Mouse (Mus musculus): ENCODE data around the gene Ndufs2. TPM values are rescaled to one million over a fixed set of nuclear protein-coding genes. Genes with fewer than 3 reads are reported as not detected.

The Ndufs2 gene
- polyA plus RNA-seq, 1 experiment = 1,478 TPM

DNA sequence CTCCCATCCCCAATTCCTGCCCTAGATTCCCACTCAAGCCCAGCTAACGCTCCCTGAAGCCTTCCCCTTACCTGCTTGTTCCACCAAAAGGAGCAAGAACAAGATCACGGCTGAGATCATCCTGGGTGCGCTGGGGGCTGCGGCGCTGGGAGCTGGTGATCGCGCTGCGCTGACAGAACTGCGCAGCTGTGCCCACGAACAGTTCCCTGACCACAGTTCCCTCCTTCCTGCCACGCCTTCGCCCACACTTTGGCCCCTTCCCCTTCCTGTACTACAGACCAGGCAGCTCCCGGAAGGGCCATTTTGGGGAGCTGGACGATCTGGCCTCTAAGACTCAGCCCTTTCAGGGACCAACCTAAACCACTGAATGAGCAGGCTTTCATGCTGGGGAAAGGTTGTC lies 17.1 kb downstream of the Ndufs2 start, which contains the start of gene Fcer1g:
Gene Fcer1g, minus strand, starts transcription at position 240 of the 400 bp plus-strand sequence.
- peak within 1 kb of the TSS; percentile 47 for H3K4me3 ChIP-seq (ENCODE audit: insufficient read depth, low read depth, low read length)
- peak within 1 kb of the TSS; percentile 58 for H3K27ac ChIP-seq (replicated peaks; ENCODE audit: low read depth, low read length)
- peaks cover 3% of the 10 kb centered on the region for H3K4me1 ChIP-seq (ENCODE audit: control insufficient read depth, insufficient read depth, insufficient read length, low read length)

DNA sequence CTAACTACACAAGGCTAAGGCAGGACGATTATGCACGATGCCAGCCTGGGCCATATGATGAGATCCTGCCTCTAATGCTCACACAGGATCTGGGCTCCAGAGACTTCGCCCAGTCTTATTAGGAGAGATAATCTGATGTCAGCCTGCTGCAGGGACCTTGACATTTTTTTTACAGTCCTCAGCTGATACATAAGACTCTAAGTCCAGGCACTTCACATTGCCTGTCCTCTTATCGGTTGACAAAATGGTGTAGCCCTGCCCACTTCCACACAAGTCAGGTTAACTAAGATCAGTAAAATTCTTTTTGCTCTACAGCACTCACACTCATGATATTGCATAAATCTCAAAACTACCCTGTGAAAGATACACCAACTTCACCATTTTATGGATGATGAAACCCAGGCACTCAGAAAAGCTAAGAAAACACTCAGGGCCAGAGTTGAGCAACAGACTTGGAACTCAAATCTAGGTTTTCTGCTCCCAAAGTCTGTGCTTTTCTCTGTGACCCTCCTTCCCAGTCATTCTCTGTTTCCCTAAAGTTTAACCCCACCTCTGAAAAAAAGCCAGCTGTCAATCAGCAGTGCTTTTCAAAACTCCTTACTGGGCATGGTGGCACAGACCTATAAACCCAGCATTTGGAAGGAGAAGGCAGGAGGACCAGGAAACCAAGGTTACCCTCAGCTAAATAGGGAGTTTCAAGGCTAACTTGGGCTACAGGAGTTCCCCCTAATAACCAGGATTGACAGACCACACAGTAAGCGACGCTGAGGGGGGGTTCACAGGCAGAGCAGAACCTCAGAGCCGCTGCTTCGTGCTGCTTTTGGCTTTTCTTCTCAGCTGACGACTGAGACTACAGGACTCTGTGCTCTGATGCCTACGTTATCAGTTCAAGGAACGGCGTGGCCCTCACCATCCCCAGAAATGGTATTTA lies 18.1 kb downstream of the Ndufs2 start:
- Histone ChIP-seq H3K4me1 (ENCODE audit: control insufficient read depth, insufficient read depth, insufficient read length, low read length) (peaks cover 3% of the 10 kb centered on the region), H3K4me3 (ENCODE audit: insufficient read depth, low read depth, low read length) (peak overlapping the region; percentile 47), H3K27ac (replicated peaks; ENCODE audit: low read depth, low read length) (peak overlapping the region; percentile 58)

DNA sequence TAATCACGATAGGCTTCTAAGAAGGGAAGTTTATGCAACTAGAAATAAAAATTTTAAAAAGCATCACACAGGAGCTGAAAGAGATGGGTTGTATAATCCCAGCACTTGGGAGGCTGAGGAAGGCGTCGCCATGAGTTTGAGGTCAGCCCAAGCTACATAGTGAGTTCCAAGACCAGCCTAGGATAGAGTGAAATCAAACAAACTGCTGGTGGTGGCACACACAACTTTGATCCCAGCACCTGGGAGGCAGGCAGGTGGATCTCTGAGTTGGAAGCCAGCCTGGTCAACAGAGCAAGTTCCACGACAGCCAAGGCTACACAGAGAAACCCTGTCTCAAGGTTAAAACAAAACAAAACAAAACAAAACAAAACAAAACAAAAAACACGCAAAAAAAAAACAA lies 18.8 kb downstream of the Ndufs2 start:
- peak overlapping the region; percentile 50 for H3K27ac ChIP-seq (replicated peaks; ENCODE audit: low read depth, low read length)
- H3K4me1 ChIP-seq (ENCODE audit: control insufficient read depth, insufficient read depth, insufficient read length, low read length) = peaks cover 3% of the 10 kb centered on the region
- peak overlapping the region; percentile 25; the same call in 1 of the 2 replicates for H3K4me3 ChIP-seq (ENCODE audit: insufficient read depth, low read depth, low read length)

DNA sequence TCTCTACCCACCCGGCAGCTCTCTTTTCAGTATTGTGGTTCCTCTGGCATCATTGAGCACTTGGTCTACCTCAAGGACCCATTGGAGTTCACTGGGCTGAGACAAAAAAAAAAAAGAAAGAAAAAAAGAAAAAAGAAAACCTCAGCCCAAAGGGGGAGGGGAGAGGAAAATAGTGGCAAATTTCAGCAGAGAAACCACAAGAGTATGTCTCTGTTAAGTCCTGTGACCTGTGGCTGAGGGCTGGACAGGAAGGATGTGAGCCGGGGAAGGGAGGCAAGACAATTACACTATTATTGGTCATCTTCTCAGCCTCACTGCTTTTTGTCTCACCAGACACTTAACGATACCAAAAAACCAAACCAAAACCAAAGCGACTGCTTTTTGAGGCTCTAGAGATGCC lies 19.3 kb downstream of the Ndufs2 start:
- H3K4me3 ChIP-seq (ENCODE audit: insufficient read depth, low read depth, low read length) = peak overlapping the region; percentile 7; the same call in 1 of the 2 replicates
- H3K4me1 ChIP-seq (ENCODE audit: control insufficient read depth, insufficient read depth, insufficient read length, low read length) = peaks cover 3% of the 10 kb centered on the region
- no peak overlapping the region for H3K27ac ChIP-seq (replicated peaks; ENCODE audit: low read depth, low read length)

DNA sequence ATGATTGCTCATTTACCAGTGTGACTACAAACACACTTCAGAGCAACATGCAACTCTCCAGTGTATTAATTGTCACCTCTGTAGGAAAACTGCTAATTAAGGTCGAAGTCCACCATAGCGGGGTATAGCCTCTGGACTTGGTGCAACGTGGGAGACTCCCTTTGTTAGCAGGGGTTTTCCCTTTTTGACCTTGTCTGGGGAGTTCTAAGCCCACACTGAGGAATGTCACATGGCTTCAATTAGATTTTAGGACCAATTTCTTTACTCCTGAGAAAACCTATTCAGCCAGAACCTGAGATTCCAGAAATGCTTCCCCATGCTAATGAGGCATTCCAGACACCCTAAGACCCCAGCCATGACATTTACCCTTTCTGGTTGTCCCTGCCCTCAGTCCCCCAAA lies 21.0 kb downstream of the Ndufs2 start:
- Histone ChIP-seq H3K27ac (replicated peaks; ENCODE audit: low read depth, low read length) (no peak overlapping the region), H3K4me3 (ENCODE audit: insufficient read depth, low read depth, low read length) (no peak overlapping the region), H3K4me1 (ENCODE audit: control insufficient read depth, insufficient read depth, insufficient read length, low read length) (peaks cover 3% of the 10 kb centered on the region)

DNA sequence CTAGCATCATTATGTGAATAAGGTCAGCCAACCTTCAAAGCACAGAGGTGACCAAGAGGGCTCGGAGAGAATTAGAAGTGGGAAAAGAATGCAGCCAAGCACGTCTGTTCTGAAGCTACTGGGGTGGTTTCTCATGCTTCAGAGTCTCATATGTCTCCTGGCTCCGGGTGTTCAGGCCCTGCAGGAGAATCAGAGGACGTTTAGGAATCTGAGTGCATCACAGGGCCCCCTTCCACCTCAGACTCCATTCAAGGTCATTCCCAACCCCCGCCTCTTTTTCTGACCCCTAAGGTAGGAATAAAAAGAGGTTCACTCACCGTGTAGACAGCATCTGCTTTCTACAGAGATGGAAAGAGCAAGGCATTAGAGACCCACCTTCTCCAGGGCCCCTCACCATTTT lies 21.4 kb downstream of the Ndufs2 start:
- Histone ChIP-seq H3K4me3 (ENCODE audit: insufficient read depth, low read depth, low read length) (no peak overlapping the region), H3K27ac (replicated peaks; ENCODE audit: low read depth, low read length) (no peak overlapping the region), H3K4me1 (ENCODE audit: control insufficient read depth, insufficient read depth, insufficient read length, low read length) (peaks cover 3% of the 10 kb centered on the region)

DNA sequence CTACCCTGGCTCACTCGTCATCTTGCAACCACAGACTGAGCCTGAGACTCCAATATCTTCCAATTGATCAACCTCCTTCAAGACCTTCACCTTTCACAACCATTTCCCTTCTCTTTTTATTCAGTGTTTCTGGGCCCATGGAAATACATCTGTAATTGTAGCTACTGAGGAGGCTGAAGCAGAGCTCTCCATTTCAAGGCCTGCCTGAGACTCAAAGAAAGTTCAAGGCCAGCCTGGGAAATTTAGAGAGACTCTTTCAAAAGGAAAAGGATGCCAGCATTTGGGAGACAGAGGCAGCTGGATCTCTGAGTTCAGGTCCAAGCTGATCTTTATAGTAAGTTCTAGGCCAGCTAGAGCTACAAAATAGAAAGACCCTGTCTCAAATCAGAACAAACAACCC lies 23.3 kb downstream of the Ndufs2 start:
- no peak overlapping the region for H3K27ac ChIP-seq (replicated peaks; ENCODE audit: low read depth, low read length)
- H3K4me3 ChIP-seq (ENCODE audit: insufficient read depth, low read depth, low read length) = no peak overlapping the region
- peaks cover 3% of the 10 kb centered on the region for H3K4me1 ChIP-seq (ENCODE audit: control insufficient read depth, insufficient read depth, insufficient read length, low read length)

DNA sequence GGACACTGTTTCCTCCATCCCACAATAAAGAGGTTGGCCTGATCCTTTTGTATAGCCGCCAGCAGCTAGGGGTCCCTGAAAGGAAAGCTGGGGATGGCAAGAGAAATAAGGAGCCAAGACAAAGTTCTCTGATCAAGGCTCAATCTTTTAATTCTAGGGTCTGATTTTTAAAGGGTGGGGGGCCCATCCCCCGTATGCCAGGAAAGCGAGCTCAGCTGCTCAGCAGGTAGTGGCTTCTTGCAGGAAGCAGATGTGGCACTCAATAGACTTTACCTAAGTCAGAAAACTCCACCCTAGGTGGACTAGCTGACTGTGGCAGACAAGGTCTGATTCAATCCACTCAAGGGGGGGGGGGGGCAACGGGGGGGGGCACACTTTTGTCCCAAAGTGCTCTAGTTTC lies 24.4 kb downstream of the Ndufs2 start:
- H3K27ac ChIP-seq (replicated peaks; ENCODE audit: low read depth, low read length) = no peak overlapping the region
- no peaks in the 10 kb centered on the region for H3K4me1 ChIP-seq (ENCODE audit: control insufficient read depth, insufficient read depth, insufficient read length, low read length)
- H3K4me3 ChIP-seq (ENCODE audit: insufficient read depth, low read depth, low read length) = no peak overlapping the region

DNA sequence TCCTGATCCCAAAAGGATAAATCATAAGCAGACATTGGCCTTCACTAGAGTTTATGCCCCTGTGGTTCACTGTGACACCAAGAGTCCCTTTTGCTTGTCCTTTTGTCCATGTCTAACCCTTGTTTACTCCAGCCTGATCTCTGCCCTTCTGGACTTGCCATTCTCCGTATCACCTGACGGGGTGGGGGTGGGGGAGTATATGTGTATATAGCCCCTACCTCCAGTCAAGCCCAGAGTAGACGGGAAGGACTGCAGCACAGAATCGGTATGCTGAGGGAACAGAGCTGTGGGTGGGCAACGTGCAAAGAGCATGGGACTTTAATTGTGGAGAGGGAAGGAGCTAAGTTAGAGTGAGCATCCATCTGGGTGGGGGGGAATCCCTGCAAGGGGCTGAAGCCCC lies 26.3 kb downstream of the Ndufs2 start, which contains the start of gene Apoa2:
Gene Apoa2, plus strand, starts transcription at position 198 of the 400 bp plus-strand sequence.
- H3K4me1 ChIP-seq (ENCODE audit: control insufficient read depth, insufficient read depth, insufficient read length, low read length) = no peaks in the 10 kb centered on the region
- H3K4me3 ChIP-seq (ENCODE audit: insufficient read depth, low read depth, low read length) = no peak within 1 kb of the TSS
- no peak within 1 kb of the TSS for H3K27ac ChIP-seq (replicated peaks; ENCODE audit: low read depth, low read length)

DNA sequence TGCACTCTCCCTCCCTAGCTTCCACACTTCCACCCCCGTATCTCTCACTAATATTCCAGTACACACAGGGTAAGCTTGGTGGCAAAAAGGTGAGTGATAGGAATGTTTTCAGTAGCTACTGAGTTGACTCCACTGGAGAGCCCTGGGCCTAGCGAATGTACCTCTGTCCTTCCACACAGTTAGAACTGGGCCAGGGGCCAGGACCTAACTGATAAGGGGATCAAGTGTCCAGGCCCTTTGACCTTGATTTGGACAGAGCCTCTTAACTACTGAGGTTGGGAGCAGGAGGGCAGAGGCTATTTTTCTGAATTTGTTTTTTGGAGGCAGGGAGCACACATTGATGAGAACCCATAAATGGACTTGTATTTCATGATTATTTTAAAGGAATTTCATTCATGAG lies 27.4 kb downstream of the Ndufs2 start:
- Histone ChIP-seq H3K4me1 (ENCODE audit: control insufficient read depth, insufficient read depth, insufficient read length, low read length) (no peaks in the 10 kb centered on the region), H3K27ac (replicated peaks; ENCODE audit: low read depth, low read length) (no peak overlapping the region), H3K4me3 (ENCODE audit: insufficient read depth, low read depth, low read length) (no peak overlapping the region)

DNA sequence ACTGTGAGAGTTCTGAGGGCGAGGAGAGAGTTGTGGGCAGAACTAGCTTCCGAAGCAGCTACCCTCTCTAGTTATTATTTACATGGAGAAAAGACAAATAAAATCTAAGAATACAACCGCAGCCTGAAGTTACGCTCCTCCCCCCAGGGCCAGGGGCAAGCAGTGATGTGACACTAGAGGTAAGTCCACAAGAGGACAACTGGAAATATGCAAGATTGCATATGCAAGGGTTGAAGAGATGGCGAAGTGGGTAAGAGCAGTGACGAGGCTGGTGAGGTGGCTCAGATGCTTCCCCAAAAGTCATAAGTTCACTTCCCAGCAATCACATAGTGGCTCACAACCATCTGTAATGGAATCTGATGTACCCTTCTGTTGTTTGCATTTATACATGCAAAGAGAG lies 28.0 kb downstream of the Ndufs2 start:
- Histone ChIP-seq H3K27ac (replicated peaks; ENCODE audit: low read depth, low read length) (peak overlapping the region; percentile 82), H3K4me1 (ENCODE audit: control insufficient read depth, insufficient read depth, insufficient read length, low read length) (no peaks in the 10 kb centered on the region), H3K4me3 (ENCODE audit: insufficient read depth, low read depth, low read length) (peak overlapping the region; percentile 56)

DNA sequence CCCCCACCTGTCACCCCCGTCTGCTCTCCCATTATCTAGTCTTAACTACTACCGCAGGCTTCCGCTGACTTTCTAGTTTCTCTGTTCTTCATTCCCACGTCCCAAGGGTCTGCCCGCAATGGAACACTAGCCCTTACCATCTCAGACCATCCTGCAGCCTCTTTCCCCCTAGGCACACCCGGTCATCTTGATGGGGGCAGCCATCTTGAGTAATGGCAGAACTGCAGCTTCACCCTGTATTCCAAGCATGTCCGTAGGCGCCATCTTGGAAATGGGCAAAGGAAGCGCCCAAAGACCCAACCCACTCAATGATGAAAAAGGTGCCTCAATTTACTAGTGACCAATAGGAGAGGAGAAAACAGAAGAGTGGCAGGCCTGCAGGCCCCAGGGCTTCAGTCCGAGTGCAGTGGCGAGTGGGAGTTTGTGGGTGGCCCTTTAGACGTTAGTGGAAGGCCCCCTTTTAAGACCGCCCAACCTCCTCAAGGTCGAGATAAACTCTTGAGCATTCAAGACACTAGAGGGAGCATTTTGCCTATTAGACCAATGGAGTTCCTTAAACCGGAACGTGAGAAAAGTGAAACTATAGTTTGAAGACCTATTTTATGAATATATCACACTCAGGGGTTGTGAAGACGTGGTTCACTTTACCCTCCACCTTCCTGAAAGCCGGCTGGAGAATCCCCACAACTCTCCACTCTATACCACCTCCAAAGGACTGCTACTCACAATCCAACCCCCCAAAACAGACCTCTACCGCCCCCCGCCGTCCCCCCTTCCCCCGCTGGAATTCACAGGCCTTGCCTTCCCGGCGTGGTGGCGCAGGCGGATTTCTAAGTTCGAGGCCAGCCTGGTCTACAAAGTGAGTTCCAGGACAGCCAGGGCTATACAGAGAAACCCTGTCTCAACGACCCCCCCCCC lies 28.7 kb downstream of the Ndufs2 start, which contains the start of gene Tomm40l:
Gene Tomm40l, minus strand, starts transcription at position 277 of the 918 bp plus-strand sequence.
- H3K27ac ChIP-seq (replicated peaks; ENCODE audit: low read depth, low read length) = peak within 1 kb of the TSS; percentile 82
- H3K4me1 ChIP-seq (ENCODE audit: control insufficient read depth, insufficient read depth, insufficient read length, low read length) = no peaks in the 10 kb centered on the region
- H3K4me3 ChIP-seq (ENCODE audit: insufficient read depth, low read depth, low read length) = peak within 1 kb of the TSS; percentile 76

DNA sequence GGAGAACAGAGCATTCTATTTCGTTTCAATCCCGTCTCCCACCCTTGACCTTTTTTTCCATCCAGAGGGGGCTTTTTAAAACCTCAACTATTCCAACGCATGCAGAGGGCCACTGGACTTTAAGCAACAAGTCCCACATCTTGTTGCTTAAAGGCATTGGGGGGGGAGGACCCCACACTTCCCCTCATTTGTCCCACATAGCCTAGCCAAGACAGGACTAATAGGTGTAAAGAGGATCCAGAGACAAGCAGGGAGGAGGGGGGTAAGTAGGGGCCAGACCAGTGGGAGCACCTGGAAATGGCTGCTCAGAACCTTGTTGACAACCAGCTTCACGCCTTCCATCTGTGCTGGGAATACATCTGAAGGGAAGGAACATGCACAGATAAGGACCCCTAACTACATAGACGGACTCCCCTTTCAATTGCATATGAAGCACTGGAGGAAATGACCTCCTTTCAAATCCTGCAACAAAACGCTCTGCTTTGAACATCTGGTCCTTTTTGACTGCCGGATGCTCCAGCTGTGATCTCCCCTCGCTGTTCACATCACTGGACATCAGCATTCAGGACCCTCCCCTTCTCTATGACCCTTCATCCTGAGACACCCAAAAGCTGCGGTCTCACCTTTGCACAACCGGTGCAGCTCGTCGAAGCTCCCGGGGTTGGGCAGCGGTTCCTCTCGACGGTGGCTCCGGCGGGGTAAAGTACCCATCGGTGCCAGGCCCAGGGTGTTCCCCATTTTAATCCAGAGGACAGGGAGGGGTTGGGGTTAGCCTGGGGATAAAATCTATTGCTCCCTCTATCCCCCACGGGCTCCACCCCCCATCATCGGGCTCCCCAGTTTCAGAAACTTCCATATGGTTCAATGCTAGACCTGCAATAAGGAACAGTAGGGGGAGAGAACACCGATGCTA lies 29.7 kb downstream of the Ndufs2 start:
- Histone ChIP-seq H3K4me3 (ENCODE audit: insufficient read depth, low read depth, low read length) (peak overlapping the region; percentile 76), H3K27ac (replicated peaks; ENCODE audit: low read depth, low read length) (peak overlapping the region; percentile 80), H3K4me1 (ENCODE audit: control insufficient read depth, insufficient read depth, insufficient read length, low read length) (no peaks in the 10 kb centered on the region)

DNA sequence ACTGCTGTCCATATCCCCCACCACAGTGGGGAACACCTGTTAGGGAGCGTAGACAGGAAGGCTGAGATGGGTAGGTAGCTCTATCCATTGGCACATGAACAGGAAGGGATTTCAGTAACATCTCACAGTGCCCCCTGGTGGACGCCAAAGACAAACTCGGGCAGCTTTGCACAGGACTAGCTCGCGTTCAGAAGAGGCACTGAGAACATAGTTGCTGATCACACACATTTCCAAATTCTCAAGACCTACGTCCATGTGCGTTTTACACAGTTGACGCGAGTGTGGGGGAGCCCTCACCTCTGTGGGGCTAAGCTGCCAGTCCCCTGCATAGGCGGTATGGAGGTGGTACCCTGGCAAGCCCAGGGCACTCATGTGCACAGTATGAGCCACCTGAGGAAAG lies 30.3 kb downstream of the Ndufs2 start:
- Histone ChIP-seq H3K27ac (replicated peaks; ENCODE audit: low read depth, low read length) (no peak overlapping the region), H3K4me3 (ENCODE audit: insufficient read depth, low read depth, low read length) (peak overlapping the region; percentile 76; the same call in 1 of the 2 replicates), H3K4me1 (ENCODE audit: control insufficient read depth, insufficient read depth, insufficient read length, low read length) (no peaks in the 10 kb centered on the region)
